Mouse (Mus musculus) megakaryocyte-erythroid progenitor cell, adult 5-6 weeks (primary cell): ENCODE data around the gene Nfkbia. TPM values are rescaled to one million over a fixed set of nuclear protein-coding genes. Genes with fewer than 3 reads are reported as not detected.

ENCODE experiments used
- ATAC-seq: replicated peaks from 2 replicates; pipeline ENCODE4 v1.8.0; 2016; ENCODE audit warnings: mild to moderate bottlenecking, inconsistent platforms; ENCODE audit not compliant: severe bottlenecking, poor library complexity, low FRiP score, low TSS enrichment
- total RNA-seq, 2 experiments: library from RNA; stranded (forward) in 1 of 2; stranded (reverse) in 1 of 2; fragments of 200-1000, 215-1000 nt in 1 of 2; fragments of >200 nt in 1 of 2; fragmentation: Nextera tagmentation in 1 of 2; gene quantifications; 2 replicates each; pipeline ENCODE4 v1.2.3; 2014 to 2017

The Nfkbia gene
- total RNA-seq (2014; fragmentation: Nextera tagmentation) (13.8 and 29.4 TPM in 2 replicates), total RNA-seq (2017) (71.6 and 81.5 TPM in 2 replicates)

DNA sequence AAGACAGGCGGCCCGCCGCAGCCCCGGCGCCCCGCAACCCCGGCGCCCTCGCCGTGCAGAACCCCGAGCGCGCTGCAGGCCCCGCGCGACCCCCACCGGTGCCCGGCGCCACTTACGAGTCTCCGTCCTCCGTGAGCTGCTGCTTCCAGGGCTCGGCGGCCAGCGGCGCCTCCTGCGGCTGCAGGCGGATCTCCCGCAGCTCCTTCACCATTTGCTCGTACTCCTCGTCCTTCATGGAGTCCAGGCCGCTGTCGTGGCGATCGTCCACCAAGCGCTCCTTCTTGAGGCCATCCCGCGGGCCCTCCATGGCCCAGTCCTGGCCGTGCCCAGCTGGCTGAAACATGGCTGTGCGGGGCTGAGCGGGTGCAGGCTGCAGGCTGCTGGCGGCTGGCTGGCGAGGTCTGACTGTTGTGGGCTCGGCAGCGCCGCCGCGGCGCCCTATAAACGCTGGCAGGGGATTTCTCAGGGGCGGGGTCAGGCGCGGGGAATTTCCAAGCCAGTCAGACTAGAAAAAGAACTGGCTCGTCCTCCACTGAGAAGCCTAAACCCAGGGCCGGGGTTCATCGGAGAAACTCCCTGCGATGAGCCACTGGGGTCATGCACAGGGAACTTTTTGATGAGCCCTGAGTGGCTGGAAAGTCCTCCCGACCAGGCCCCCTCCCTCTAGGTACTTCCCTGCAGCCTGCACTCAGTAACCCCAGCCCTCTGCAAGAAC is at the start of gene Nfkbia:
Nfkbia (minus strand) TSS at position 464 of the 715 bp plus-strand sequence.
- peak; percentile 73 for ATAC-seq

DNA sequence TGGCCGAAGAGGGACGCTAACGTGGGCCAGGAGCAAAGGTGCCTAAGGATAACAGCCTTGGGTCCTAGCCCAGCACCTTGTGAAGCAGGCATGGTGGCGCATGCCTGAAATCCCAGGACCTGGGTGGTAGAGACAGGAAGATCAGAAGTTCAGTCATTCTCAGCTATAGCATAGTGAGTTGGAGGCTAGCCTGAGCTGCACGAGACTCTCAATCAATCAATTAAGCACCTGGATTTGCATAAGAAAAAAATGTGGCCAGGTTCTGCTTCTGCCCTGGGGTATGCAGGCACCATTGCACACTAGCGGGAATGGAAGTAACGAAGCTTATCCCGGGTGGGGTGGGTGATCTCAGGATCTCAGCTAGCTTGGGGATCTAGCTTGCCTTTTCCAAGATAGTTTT is 46.7 kb upstream of the Nfkbia start:
- ATAC-seq = no peak

DNA sequence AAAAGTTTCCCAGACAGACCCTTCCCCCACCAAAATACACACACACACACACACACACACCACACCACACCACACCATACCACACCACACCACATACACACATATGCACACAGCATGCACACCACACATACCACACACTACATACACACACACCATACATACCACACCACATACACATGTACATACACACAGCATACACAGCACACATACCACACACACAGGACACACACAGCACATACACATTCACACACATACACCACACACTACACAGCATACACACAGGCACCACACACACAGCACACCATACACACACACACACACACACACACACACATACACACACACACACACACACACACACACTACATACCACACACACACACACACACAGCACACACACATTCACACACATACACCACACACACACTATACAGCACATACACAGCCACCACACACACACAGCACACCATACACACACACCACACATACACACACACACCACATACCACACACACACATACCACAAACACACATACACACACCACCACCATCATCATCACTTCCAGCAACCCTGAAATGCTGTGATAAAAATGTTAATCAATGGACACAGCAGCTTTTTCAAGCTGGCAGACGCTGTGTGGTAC is 46.0 kb upstream of the Nfkbia start:
- ATAC-seq = no peak

DNA sequence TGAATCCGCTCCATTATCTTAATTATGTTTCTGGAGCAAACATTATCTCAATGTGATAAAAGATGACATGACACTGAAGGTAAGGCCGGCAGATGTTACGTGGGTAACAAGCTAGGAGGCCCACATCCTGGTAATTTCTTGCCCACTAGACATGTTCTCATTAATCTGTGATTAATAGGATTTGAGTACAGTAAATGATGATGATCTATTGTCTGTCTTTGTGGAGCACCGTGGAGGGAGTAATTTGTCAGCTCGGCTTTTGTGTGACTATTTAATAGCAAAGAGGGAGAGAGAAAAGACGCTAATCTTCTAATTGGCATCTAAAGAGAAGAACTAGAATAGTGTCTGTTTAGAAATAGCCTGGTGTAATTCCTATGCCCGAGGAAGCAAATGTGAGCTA is 45.3 kb upstream of the Nfkbia start:
- no peak for ATAC-seq

DNA sequence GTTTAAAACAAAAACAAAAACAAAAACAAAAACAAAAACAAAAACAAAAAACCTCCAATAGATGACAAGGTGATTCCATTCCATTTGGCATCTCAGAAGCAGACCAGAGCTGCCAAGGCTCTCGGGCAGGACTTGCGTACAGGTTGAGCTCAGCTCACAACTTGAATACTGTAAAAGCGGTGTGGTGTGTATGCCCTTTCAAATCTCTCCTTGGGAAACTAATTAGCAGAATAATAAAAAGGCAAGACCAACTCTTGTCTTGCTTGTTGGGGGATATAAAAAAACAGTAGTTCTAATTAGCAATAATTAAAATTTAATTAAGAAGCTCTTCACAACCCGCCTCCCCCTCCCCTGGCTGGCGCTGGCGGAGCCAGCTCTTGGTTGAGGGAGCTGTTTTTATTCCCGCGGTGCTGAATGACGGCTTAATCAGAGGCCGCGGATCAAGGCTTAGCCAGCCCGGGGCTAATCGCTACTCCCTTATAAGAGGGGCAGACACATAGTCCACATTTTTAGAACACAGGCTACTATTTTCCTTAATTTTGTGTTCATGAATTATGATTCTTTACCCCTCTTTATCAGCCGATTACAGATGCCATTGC is 44.2 kb upstream of the Nfkbia start:
- ATAC-seq = no peak

DNA sequence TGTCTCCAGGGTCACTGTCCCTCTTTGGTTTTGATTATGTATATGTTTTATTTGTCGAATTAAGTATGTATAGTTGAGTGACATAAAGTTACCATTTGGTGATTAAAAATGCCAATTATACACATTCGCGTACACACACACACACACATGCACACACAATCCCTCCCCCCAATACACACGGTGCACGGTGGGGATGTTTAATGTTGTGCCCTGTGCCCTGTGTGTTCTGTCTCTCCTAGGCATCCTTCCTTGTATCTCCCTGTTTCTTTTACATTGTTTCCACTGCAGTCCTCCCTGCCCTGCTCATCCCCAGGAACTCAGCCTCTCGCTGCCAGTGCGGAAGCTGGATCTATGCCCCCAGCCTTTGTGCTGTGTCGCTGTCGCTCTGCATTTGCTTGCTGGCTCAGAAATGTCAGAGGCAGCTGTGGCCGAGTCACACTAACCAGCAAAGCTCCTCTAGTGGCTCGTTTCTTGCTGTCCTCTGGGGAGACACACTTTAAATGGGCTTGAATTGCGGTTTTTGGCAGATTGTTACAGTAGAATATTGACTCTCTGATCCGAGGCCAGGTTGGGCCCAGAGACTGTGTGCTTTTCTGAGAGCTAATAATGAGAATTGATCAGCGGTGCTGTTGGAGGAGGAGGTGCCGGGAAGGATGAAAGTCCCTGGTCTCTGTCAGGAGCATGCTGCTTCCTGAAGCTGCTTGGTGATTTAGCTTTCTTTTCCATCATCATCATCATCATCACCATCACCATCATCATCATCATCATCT is 34.7 kb upstream of the Nfkbia start:
- no peak for ATAC-seq

DNA sequence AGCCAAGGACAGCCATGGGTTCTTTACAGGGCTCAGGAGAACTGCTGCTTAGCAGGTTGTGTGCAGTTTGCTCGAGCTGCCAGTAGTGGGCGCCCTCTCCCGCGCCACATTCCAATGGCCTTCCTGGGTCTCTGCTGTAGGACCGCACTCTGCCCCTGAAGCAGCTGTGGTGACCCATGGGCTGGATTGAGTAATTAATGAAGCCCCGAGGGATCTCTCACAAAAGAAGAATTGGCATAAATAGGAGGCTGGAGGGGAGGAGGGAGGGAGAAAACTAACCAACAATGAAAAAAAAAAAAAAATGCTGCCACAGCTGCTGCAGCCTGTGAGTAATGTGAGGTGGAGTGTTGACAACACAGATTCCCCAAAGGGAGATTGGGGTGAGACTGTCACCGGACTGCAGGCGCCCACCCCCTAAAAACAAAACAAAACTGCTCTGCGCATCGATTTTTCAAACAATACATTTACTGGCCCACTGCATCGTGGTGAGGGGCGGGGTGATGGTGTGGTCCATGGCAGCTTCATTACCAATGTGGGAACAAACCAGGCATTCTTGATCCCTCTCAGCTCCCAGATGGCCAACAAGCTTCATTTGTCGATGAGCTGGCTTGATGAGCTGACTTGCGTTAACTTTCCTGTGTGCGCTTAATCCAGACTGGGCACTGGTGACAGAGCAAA is 25.8 kb upstream of the Nfkbia start:
- ATAC-seq = peak; percentile 61; the same call in 1 of the 2 replicates

DNA sequence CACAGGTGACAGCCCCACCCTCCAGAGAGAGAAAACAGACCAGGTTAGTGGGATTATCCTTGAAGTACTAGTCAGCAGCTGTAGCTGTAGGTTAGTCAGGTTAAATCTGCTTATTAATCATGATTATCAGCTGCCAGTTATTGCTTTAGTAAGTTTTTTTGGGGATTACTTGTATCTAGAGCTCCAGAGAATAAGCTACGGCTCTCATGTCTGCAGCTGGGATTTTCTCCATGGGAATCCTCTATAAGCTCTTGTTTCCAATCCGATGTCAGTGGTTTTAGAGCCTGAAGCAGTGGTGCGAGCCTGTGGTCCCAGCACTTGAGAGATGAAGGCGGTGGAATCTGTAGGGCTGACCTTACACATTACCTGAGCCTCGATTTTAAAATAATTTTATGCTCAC is 16.4 kb upstream of the Nfkbia start:
- no peak for ATAC-seq

DNA sequence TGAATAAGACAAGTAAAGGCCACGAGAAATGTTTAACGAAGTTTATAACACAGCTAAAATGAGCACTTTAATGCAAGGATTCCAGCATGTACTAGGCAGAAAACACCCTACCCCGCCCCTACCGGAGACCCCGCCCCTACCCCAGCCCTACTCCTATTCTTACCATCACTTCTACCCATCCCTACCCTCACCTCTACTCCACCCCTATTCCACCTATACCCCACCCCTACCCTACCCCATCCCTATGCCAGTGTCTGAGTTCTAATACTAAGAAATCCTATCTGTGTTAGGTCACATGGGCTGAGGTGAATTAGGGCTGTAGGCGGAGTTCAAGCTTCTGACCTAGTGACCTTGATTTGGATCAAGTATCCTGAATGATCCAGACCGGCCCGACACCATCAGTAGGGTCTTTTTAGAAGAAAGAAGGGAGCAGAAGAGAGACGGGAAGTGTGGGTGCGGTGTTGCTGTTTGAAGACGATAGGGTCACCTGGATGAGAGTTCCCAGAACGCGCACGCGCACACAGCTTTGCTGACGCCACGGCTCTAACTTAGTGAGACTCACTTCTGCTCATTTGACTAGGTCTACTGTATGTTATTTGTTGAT is 15.0 kb upstream of the Nfkbia start:
- ATAC-seq = no peak

DNA sequence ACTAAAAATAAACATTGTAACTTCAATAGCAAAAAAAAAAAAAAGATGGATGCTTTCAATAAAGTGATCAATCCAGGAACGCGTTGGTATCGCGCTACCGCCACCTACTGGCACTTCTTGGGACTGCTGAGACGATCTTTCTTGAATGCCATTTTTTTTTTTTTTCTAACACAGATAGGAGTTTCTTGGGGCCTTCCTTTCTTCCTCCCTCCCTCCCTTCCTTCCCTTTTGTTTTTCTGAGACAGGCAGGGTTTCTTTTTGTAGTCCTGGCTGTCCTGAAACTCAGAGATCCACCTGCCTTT is 13.5 kb upstream of the Nfkbia start:
- peak; percentile 45 for ATAC-seq

DNA sequence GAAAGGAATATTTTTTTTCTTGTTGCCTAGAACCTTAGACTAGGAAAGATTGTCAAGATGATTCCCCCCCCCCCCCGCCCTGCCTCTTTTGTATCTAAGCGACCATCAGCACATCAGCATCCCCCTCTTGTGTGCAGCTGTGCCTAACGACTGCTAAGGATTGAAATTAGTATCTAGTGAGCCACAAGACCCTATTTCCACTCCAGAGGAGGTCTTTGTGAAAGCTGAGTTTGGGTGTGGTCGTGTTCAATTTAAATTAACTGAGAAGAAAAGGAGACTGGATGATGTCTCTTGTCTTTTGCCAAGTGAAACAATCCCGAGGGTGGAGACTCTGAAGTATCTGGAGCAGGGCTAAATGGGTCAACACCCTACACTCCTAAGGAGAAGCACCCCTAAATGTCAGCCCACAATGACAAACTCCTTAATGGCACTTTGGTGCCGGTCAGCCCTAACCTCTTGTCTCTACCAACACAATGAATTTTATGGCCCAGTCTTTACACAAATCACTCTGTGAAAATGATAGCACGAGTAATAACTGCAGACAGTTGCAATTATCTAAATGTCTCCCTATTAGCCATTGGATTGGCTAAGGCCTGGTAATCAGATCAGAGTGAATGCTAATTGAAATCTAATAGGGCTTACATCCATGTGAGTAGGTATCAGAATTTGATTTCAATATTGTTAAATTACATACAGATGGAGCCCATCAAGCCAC is 13.0 kb upstream of the Nfkbia start:
- ATAC-seq = peak; percentile 19; the same call in 1 of the 2 replicates

DNA sequence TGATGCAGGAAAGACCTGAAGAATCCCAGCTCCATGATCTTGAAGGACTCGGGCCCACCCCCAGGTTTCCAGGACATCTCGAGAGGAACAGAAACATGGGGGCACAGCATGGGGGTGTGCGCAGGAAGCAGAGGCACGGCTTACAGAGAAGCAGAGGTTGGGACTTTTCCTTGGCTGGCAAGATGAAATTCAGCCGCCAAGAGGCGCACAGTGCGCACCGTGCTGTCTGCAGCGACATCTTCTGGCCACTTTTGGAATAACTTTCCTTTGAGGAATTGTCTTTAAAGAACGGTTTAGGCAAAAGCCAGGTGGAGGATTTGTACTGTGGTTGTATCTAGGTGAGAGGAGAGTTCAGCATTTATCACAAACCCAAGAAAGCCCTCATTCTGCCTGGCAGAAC is 6.6 kb upstream of the Nfkbia start:
- ATAC-seq = peak; percentile 49

DNA sequence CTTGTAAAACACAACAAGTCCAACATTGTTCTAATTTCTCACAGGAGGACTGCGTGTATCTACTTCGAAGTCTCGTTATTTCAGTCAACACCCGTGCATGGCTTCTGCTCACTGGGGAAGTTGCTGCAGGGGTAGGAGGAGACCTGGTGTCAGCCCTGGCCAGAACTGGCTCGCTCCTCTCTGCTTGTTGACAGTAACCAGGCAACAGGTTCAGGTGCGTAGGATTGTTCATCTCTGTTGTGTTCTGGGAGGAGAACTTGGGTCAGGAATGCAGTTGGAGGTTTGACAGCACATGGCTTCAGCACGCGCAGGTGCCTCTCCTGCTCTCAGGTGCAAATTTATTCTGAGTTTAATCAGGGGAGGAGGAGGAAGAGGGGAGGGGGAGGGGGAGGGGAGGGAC is 5.3 kb upstream of the Nfkbia start:
- no peak for ATAC-seq

DNA sequence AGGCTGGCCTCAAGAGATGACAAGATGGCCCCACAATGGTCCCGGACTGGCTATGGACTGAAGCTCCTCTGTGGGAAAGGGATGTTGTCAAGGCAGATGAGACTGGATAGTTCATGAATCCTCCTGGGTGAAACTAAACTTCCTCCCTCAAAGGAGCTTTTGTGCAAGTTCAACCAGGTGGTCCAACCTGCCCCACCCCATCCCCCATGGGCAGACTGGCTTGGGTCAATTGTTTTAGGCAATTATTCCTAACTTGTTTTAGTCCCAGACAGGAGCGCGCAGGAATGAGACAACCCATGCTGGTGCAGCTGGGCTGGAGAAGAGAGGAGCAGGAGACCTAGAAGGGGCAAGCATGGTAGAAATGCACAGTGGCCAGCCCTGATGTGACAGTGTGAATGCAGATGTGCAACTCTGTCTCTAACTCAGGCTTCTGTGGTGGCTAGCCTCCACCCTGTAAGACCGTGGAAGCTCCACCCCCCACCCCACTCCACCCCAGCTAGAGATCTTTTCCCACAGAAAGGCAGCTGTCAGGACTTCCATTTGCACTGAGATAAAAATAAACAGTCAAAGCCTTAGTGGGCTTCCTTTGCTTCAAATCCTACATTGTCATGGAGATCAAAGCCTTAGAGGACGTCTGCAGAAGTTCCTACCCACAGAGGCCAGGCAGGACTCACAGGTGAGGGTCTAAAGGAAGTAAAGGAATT is 3.6 kb upstream of the Nfkbia start:
- no peak for ATAC-seq

DNA sequence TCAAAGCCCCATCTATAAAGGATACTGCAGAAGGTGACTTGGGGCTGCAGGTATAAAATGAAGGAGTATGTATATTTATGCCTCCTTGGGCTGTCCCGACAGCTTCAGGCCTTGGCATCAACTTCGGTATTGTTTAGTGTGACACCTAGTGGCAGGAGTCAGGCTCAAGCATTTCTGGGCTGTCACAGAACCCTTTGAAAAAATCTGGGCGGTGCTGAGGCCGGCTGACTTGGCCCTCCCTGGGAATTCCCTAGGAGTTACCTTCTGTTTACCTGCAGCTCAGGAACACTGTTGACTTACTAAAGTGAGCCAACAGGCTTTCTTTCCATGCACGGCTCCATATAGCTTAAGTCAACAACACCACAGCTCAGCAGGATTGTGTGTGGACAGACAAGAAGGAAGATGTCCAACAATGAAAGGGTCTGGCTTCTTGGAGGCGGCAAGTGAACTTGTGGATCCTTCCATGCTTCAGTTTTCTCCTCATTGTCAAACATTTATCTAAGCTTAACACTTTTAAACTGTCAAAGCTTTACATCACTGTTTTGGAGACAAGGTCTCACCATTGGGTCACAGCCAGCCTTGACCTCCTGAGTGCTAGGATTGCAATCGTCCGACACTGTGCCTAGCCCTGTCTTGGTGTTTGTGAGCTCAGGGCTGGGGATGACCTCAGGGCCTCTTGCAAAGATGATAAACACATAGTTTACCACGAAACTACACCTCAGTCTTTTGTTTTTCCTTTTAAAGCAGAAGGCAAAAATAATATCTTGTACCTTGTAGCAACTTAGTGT is 2.9 kb upstream of the Nfkbia start:
- peak; percentile 43; the same call in 1 of the 2 replicates for ATAC-seq

DNA sequence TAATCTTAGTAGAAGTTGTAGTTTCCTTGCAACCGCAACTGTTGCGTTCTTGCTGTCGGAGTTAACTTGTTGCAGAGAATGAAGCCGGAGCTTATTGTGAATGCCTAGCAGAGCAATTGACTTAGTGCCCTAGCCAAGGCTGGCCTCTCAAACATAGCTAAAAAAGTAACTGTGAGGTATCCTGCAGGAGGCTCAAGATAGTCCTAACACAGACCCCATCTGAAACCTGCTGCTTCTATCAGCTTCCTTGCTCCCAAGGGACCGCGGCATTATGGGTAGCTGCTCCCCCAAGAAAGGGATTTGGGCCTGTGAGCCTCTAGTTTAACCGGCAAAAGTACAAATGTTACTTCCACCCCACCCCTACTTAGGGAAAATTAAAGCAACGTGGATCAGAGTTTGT is 934 bp upstream of the Nfkbia start:
- ATAC-seq = no peak

DNA sequence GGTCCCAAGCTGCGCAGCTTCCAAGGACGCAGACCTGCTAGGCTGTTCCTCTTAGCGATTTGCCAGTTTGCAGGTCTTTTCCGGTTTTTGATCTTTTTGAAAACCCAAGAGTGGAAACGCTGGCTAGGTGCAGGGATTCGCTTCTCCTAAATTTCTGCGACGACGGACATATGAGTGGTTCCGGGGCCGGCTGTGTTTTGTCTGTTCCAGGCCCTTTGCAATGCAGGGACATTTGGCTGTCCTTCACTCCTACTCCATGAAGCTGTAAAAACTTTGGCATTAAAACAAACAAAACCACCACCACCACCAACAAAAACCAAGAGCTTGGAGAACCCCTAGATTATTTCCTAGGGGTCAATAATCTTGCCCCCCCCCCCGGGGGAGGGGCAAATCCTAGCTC is 494 bp upstream of the Nfkbia start:
- no peak for ATAC-seq
